Mouse (Mus musculus) cerebellum, postnatal 14 days (tissue): ENCODE measurements around the gene Ralgapb.
A peak's percentile ranks its signal among the peaks of the same experiment; 100 is the strongest.
"Not testable (repeated sequence)": the region's sequence is repeated elsewhere in the genome, so short reads cannot be mapped to it uniquely, and the experiment has no call there.

ENCODE experiments used
- DNase-seq, 2 experiments: peaks; one replicate each; pipeline ENCODE4 v3.0.0; 2021; ENCODE audit warnings: mixed read lengths in 2 of 2

Gene Ralgapb

DNA sequence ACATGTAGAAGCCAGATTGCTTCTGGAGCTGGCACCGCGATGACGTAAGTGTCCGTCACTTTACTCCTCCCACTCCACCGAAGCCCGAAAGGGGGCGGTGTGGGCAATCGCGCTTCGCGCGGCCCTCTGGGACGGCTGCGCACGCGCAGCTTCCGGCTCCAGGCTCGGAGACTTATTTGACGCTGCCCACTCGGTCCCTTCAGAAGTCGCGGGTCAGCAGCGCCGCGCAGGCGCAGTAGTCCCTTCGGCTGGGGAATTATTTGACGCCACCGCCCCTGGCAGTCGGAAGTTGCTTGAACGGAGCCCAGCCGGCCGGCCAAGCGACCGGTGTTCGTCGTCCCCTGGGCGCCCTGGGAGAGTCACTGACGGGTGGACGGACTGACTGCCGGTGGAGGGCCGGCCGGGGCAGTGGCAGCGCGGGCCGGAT is at the start of gene Ralgapb:
Ralgapb (plus strand) TSS at position 254 of the 427 bp plus-strand sequence.
- DNase-seq = peak; percentile 99 to 100

DNA sequence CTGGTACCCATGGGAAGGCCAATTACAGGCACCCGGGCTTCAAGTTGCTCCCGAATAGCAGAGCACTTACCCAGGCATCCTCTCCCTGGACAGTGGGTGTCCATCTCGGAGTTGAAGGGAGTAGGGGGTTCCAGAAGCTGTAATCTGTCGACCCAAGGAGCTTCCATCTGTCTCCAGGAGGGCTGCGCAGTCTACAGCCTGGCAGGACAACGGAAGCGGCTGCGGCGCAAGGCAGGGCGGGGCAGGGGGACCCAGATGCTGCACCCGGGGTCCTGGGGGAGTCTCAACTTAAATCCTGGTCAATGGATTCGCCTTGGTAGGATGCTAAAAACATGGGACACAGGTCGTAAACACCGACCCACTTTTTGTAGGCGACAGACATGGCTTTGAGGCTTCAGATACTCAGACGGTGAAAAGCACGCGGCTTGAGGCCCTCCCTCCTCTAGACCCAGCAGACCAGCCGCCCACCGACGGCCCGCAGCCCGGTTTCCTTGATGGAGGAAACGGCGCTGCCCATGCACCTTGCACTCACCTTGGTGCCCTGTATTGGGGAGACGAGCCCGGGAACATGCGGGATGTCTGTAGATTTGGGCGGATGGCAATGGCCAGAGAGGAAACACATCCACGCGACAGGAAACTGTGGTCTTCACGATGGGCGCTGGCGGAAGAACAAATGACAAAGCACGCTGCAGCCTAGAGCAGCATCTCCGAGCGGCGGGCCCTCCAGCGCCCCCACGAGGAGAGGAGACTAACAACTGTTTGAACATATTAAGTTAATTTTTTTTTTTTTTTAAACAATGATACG is 48.6 kb upstream of the Ralgapb start:
- DNase-seq = peak; percentile 90 to 93

DNA sequence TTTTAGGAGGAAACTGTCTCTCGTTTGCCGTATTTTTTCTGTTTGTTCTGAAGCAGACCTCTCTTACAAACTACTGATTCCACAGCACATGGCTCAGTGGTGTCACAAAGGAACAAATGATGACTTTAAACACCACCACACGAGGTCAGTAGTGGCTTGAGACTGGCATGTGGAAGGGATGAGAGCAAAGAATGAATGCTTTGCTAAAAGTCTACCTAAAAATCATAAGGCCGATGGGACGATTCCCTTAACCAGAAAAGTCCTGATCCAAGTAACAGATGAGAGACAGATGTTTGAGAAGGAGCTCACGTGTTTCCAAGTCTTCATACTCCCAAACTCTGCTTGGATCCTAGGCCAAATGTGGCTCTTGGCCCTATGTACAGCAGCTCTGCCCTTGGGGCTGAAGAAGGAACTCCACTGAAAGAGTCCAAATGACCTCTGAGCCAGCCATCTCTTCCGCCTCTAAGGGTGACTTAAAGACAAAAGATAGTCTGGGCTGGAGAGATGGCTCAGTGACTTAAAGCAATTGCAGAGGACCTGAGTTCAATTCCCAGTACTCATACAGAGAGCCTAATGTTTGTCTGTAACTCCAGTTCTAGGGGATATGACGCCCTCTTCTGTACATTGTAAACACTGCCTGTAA is 47.8 kb upstream of the Ralgapb start:
- DNase-seq = peak in 1 of 2 experiments; percentile 32

DNA sequence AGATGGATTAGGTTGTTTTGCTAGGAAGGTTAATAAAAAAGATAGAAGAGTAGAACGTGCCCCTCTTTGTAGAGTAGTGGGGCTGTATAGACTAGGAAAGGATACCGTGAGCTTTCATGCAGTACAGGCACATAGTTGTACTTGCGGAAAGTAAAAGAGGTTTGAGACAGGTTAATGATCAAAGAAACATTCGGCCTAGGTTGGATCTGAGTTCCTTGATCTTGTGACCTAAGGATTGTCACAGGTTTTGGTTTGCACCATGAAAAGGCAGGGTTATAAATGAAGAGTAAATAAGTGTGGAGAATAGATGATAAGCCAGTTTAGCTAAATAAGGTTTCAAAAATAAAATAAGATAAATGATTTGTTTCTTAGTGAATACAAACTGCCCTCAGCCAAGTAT is 45.5 kb upstream of the Ralgapb start:
- no peak for DNase-seq

DNA sequence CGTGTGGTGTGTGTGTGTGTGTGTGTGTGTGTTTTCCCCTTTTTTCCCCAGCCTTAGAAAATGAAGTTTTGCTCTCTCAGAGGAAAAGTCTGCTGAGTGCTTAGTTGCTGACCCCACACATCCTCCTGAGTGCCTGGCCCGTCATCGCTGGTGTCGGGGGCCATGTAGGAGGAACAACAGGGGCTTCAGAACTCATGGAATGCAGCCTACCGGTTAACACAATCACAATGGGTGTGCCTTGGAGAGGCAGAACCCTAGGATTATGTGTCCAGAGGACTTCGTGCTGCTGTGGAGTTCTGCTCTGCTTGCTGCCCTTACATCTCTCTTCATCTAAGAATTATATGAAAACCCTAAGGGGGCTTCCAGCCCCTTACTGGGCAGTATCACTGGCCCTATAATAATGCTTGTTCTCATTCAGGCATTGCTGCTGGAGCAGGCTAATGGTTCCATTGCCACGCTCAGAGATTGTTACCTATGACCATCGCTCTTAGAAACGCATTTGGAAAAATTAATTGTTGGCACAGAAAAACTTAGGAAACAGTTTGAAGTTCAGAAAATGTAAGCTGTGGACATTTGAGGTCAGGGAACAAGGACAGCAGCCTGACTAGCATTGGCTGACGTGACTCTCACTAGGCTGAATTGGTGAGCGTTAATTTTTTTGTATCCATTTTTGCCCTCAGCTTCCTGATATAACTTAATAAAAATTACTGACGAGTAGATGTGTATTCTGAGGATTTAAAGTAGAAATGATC is 44.4 kb upstream of the Ralgapb start:
- DNase-seq = no peak

DNA sequence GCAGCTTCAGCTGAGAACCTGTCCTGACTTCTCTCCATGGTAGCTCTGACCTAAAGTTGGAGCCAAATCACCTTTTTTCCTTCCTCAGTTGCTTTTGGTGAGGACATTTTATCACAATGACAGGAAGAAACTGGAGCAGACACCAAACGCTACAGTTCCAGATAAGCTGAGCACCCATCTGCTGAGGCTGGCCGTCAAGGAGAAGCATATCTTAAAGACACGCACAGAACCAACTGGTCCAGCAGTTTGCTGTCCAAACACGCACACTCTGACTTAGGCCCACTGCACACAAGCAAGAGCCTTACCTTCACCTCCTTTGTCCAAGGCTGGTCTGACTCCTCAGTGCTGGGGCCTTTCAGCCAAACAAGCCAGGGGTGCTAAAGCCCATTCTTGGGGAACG is 42.0 kb upstream of the Ralgapb start:
- DNase-seq = no peak

DNA sequence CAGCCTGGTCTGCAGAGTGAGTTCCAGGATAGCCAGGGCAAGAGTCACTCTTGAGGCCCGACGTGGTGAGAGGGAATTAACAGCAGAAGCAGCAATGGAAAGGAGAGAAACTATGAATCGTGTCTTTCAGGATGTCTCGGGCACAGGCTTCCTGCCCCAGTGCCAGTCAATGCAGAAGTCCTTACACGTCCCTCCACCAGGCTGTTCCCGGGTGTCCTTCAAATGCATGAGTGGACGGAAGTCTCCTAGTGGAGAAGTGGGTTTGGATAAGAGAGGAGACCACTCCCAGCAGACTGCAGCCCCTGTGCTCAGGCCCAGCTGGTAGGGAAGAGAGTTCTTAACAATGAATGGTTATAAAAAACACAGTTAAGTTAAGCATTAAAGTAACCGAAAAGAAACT is 41.3 kb upstream of the Ralgapb start:
- no peak for DNase-seq

DNA sequence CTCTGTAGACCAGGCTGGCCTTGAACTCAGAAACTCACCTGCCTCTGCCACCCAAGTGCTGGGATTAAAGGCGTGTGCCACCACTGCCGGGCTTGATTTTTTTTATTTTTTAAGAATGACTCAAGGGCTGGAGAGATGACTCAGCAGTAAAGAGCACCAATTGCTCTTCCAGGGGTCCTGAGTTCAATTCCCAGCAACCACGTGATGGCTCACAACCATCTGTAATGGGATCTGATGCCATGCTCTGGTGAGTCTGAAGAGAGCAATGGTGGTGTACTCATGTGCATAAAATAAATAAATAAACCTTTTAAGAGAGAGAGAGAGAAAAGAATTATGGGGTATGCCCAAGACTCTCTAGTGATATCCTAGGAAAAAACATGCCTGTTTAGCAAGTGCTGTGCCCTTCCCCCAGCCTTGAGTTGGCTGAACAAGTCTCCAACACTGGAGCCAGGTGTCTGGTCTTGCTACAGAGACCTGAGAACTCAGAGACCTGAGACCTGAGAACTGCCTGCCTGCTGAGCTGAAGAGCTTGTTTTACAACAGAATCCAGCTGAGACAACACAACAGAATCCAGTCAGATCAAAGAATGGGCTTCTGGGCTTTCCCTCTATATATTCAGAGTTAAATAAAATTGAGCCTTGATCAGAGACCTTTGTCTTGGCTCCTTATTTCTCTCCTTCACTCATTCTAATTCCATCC is 40.0 kb upstream of the Ralgapb start:
- DNase-seq = no peak

DNA sequence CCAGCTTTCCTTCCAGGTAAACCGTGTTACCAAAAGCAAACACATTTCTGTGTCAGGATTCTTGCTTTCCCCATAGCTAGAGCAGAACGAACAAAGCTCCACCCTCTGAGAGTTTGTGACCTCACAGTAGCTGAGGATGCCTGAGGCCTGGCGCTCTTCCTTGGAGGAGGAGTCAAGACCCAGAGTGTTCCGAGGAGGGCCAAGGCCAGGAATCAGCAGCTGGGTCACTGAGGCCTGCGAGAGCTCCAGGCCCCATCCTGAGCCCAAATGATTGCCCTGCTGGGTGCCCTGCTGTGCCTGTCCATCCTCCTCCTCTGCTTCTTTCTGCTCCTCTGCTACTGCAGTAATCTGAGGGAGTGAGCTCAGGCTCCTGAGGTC is 39.5 kb upstream of the Ralgapb start:
- DNase-seq = no peak

DNA sequence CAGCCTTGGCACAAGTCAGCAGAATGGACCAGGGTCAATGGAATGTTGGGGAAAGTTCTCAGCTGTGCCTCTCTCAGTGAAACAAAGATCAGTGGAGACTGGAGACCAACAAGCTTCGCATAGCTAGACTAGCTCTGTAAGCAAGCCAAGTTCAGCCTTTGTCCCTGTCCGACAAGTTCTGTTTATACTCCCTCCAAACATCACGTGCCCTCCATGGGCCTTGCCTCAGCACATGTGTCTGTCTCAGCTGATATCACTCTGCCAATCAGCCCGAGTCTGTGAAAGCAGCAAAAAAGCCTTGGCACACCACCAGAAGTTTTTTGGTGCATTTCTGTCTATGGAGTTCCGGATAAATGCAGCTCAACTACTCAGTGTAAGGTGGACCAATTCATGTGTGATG is 36.6 kb upstream of the Ralgapb start:
- DNase-seq = no peak

DNA sequence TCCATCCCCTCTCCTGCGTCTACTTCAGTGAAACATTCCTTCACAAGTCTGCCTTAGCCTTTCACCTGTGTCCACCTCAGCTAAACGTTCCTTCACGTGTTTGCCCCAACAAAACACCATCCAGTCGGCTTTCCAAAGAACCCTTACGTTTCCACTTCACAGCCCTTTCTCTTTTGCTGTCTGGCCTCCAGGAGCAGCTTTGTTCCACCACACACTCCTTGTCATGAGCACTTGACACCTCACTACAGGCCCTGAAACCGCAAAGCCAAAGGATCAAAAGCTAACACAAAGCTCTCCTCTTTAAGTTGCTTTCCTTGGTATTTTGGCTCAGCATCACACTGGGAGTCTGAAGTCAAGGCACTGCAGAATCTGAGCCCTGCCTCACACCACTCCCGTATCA is 36.1 kb upstream of the Ralgapb start:
- DNase-seq = no peak

DNA sequence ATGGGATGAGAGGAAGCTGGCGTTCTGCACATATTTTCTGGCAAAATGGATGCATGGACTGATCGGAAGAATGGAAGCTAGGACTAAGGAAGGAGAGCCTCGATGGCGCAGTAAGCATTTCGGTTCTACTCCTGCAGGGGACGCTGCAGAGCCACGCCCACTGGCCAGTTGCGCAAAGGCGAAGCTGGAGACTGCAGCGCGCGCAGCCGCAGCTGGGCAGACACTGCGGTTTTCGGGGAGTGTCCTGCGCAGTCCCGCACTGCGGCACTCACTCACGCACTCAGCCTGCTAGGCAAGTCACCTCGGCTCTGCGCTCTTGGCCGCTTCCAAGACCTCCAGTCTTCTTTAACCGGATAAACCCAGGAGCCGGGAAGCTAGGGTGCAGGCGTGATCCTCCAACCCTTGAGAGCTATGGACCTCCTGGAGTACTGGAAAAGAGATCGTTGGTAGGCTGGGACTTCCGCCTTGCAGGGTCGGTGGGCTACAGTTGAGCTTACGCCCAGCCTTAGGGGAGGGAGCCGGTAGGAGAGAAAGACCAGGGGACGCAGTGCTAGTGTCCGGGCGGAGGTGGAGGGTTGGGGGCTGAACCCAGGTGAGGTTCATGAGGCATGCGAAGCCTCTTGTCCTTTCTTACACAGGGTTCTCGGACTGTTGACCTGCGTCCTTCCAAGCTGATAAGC is 34.1 kb upstream of the Ralgapb start, which contains the start of gene Snhg11:
Snhg11 (plus strand) TSS at position 196 of the 680 bp plus-strand sequence.
- peak; percentile 67 to 76 for DNase-seq

DNA sequence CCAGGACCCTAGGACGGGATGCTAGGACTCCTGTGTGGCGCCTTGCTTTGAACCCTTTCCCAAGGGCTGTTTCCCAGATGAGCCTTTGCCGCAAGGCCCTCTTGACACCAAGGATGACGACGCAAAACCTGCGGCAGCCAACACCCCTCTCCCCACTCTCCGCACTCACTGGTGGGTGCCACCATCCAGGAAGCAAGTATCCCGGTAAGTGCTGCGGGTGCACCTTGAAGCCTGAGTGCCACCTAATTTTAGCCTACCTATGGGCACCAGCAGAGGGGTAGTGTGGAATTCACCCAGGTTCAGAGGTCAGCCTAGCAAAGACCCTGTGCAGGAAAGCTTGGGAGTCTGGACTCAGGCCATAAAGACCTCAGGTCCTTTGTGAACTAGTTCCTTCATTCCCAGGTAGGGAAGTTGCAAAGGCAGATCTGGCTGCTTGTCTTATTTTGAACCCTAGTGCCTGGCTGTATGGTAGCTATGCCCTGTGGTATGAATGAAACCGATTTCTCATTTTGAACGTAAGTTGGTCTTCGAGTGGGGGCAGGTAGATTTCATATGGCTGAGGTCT is 33.4 kb upstream of the Ralgapb start:
- no peak for DNase-seq

DNA sequence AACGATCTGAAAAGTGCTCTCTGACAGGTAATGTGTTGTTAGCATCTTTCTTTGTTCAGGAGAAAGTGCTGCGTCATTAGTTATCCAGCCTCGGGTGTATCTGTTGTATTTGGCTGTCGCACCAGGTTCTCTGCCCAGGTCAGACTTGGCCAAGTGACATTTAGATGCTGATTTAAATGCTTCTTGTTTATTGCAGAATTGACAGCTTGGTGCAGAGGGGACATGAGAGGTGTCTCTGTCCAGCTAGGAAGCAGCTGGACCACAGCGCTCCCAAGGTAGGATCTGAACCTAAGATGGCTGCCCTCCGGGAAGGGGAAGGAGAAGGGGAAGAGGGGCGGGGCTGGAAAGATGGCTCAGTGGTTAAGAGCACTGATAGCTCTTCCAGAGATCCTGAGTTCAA is 32.9 kb upstream of the Ralgapb start:
- DNase-seq = no peak

DNA sequence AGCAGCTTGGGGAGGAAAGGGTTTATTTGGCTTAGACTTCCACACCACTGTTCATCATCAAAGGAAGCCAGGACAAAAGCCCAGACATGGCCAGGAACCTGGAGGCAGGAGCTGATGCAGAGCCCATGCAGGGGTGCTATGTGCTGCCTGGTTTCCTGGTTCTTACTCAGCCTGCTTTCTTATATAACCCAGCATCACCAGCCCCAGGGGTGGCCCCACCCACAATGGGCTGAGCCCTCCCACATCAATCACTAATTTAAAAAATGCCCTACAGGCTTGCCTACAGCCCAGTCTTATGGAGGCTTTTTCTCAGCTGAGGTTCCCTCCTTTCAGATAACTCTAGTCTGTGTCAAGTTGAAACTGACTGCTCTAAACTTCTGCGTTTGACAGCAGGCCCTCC is 31.8 kb upstream of the Ralgapb start:
- DNase-seq = no peak

DNA sequence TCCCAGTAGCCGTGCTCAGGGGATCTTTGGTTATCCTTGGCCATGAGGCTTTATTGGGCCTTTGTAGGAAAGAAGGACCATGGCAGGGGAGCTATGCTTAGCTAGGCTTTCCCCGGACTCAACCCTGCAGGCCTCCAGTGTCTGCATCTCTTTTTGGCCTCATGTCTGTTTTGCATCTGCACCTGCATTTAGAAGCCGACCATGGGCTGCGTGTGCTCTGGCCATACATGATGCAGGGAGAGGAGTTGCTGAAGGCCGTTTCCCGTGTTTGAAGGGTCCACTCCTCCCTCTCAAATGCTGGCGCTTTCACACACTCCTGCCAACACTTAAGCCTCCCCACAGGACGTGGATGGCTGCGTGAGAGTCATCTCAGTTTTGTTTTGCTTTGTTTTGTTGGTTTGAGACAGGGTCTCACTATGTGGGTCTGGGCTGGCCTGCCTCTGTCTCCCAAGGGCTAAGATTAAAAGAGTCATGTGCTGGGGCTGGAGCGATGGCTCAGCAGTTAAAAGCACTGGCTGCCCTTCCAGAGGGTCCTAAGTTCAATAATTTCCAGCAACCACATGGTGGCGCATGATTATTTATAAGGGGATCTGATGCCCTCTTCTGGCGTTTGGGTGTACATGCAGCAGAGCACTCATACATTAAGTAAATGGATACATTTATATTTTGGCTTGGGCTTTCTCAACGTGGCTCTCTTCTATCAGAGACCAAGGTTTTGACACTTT is 30.1 kb upstream of the Ralgapb start:
- DNase-seq = peak; percentile 77 to 81

DNA sequence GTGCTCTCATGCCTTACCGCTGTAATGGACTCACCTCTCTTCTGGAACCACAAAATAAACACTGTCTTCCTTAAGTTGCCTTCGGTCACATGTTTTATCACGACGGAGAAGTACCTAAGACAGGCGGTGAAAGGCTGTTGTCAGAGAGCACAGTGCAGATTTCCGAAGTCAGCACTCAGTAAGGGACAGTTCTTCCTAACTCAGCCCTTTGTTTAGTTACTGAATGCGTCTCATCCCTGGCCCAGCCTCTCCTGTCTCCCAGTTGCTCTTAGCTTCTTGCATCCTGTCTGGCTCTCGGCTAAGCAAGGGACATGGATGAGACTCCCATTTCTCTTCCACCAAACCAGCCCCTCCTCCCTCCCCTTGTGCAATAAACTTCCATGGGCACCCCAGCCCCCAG is 23.6 kb upstream of the Ralgapb start:
- no peak for DNase-seq

DNA sequence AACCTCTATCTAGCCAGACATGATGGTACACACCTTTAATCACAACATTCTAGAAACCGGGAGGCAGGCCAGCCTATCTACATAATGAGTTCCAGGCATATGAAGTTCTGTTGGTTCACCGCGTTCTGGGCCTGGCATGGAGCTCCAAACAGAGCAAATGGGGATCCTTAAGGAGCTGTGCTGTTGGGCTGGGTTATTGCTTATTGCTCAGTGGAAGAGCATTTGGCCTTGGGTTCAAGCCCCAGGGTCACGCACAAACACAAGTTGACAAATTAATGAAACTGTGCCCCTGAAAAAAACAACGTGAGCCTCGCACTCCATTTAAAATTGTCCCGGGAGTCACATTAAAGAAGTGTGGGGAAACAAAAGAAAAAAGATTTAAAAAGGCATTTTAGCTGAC is 20.2 kb upstream of the Ralgapb start:
- no peak for DNase-seq

DNA sequence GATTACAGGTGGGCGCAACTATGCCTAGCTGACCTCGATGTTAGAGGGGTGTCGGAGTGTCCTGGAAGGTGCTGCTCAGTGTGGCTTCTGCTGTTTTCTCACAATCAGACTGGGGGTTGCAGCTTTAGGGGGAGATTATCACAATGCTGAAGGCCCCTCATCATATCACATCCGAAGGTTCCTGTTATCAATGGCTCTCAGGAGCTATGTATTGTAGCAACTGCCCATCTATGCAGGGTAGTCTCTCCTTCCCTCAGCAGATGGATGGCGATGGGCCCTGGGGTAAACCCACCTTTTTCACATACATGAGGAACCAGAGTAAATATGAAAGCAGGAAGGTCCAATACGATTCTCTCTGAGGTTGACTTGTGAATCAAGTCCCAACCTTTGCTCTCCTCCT is 13.3 kb upstream of the Ralgapb start:
- DNase-seq = no peak

DNA sequence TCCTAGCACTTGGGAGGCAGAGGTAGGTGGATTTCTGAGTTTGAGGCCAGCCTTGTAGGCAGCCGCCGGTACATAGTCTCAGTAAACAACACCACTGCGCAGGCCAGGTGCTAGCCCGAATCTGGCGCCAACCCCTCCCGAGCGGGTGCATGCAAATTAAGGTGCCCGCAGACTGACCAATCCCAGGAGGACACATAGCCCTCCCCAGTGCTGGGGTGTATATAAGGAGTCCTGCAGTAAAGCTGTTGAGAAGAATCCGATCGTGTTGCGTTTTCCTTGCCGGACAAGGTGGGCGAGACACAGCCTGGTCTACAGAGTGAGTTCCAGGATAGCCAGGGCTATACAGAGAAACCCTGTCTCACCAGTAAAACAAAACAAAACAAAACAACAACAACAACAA is 12.5 kb upstream of the Ralgapb start:
- not testable (repeated sequence) for DNase-seq

DNA sequence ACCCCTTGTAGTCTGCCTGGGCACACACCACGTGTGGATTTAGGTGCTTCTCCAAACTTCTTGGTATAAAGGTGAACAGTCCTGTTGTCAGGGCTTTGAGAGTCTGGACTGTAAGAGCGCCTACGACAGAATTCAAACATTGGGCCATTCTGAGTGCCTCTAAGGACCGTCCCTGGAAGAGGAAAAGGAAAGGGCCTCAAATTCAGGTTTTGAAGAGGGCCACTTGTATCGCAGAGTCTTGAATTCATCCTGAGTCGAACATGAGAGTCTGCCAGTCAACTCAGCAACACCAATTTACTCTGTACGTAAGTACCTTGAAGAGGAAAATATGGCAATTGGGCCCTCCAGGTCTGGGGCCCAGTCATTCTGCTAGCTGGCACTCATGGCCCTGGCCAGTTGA is 6.7 kb upstream of the Ralgapb start:
- DNase-seq = no peak
